Mouse (Mus musculus): ENCODE measurements around the gene Sf1. TPM values are rescaled to one million over a fixed set of nuclear protein-coding genes. Genes with fewer than 3 reads are reported as not detected.
A peak's percentile ranks its signal among the peaks of the same experiment; 100 is the strongest.

The Sf1 gene
- polyA plus RNA-seq, 1 experiment: 47.9 TPM

DNA sequence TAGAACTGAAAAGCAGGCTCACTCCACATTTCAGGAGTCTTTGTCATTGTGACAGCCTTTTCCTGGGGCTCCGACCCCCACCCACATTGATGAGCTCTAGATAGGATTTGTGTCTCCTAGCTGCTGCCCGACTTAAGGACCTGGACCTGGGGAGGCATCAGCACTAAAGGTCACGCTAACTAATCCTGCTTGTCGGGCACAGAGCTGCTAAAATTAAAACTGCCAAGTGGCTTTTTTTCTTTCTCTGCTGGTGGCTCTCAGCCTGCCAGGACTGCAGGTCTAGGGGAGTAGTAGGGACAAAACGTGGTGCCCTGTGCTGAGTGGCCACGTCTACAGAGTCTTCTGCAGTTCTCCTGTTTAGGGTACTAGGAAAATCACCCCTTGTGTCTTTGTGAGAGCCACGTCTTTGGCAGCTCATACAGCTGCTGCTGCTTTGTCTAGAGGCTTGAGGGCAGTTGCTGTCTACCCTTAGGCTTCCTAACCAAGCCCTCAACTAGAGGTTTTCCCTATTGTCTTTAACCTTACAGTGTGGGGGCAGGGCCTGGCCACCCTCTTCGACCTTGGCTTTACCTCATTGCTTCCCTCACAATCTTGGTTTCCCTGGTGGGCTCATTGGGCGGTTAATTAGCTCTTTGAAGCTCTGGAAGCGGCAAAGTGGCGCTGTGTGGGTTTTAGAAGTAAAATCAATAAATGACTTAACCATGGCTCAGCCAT lies 14.0 kb downstream of the Sf1 start:
- Histone ChIP-seq H3K4me3 (ENCODE audit: insufficient read depth, low read depth, low read length) (no peak overlapping the region), H3K4me1 (ENCODE audit: control insufficient read depth, insufficient read depth, insufficient read length, low read length) (no peaks in the 10 kb centered on the region), H3K27ac (replicated peaks; ENCODE audit: low read depth, low read length) (no peak overlapping the region)

DNA sequence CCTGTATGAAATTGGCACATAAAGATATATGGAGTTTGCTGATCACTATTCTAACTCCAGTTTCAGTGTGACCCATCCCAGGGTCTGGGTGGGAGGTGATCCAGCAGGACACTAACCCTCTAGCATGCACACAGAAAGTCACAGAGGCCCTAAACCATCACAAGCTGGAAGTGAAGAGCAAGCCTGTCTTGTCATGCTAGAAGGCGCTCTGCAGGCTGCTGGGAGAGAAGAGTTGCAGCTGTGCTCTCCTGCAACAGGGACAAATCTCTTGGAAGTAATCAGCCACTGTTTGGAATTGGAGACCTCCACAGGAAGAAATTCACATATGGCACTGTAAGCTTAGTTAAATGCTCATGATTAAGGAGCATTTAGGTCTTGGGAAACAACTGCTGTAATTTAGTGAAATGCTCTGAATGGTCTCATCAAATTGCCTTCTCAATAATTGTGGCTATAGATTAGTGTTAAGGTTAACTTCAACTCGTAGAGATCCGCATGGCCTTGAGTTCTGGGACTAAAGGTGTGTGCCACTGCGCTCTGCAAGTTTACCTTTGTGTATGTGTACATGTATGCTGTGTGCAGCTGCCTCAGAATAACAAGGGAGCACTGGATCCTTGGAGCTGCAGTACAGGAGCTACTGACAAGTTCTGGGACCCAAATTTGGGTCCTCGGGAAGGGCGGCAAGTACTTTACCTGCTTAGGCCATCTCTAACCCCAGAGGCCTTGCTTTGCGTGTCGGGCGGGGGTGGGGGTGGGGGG lies 17.1 kb downstream of the Sf1 start:
- no peak overlapping the region for H3K27ac ChIP-seq (replicated peaks; ENCODE audit: low read depth, low read length)
- H3K4me3 ChIP-seq (ENCODE audit: insufficient read depth, low read depth, low read length): no peak overlapping the region
- peaks cover 6% of the 10 kb centered on the region for H3K4me1 ChIP-seq (ENCODE audit: control insufficient read depth, insufficient read depth, insufficient read length, low read length)

DNA sequence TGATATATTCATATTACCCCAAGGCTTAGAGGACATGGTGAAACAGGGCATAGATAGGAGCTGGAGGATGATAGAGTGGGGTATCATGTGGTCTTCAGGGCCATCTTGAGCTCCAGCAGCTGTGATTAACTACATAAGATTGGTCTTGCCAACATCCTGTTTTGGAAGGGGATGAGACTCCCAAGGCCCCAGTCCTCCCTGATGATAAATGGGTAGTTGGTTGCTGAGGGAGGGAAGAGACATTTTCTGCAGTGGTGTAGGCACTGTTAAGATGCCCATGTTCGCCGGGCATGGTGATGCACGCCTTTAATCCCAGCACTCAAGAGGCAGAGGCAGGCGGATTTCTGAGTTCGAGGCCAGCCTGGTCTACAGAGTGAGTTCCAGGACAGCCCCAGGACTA lies 17.7 kb downstream of the Sf1 start:
- no peak overlapping the region for H3K4me3 ChIP-seq (ENCODE audit: insufficient read depth, low read depth, low read length)
- H3K27ac ChIP-seq (replicated peaks; ENCODE audit: low read depth, low read length): no peak overlapping the region
- peaks cover 6% of the 10 kb centered on the region for H3K4me1 ChIP-seq (ENCODE audit: control insufficient read depth, insufficient read depth, insufficient read length, low read length)

DNA sequence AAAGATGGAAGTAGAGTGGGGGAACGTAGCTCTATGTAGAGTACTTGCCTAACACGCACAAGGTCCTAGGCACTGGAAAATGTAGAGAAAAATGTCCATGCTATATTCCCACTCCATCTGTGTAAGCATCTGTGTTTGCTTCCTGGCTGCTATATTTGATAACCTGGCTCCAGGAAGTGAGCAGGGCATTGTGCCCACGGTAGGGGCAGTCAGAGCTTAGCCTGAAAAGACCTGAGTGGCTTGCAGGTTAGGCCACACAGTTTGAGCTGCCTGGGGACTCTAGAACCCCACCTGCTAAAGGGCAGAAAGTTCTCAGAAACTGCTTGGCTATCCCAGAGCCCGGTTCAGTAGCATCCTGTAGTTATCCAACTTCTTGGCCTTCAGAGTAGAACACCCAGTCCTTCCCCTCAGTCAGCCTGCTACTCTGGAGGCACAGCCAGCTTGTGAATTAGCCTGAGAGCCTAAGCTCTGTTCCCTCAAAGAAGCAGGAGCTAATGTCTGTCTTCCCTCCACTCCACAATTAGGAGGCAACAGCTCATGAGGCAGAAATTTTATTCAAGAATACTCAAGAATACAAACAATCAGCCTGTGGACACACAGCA lies 18.9 kb downstream of the Sf1 start:
- Histone ChIP-seq H3K4me3 (ENCODE audit: insufficient read depth, low read depth, low read length) (no peak overlapping the region), H3K27ac (replicated peaks; ENCODE audit: low read depth, low read length) (no peak overlapping the region), H3K4me1 (ENCODE audit: control insufficient read depth, insufficient read depth, insufficient read length, low read length) (peaks cover 6% of the 10 kb centered on the region)

GRCm38 (mm10) chr19:6383470-6383869 lies 20.0 kb downstream of the Sf1 start:
- Histone ChIP-seq H3K4me3 (ENCODE audit: insufficient read depth, low read depth, low read length) (no peak overlapping the region), H3K4me1 (ENCODE audit: control insufficient read depth, insufficient read depth, insufficient read length, low read length) (peaks cover 6% of the 10 kb centered on the region), H3K27ac (replicated peaks; ENCODE audit: low read depth, low read length) (no peak overlapping the region)

DNA sequence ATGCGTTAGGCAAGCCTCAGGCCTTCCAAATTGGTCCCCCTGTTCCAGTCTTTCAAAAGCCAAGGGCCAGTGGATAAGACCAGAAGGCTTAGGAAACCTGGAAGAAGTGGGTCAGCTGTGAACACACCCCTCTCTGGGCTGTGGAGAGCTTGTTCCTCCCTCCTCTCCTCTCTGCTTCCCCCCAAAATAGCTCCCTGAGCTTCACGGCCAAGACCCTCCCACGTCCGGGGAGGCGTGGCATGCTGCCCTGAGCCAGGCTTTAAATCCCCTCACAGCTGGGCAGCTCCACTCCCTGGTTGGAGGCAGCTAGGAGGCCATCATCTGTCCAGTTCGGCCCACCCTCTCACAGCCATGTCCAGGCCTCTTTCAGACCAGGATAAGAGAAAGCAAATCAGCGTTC lies 20.6 kb downstream of the Sf1 start, which contains the start of gene Pygm:
Gene Pygm, plus strand, starts transcription at position 272 of the 400 bp plus-strand sequence.
- peak within 1 kb of the TSS; percentile 7; the same call in 1 of the 2 replicates for H3K27ac ChIP-seq (replicated peaks; ENCODE audit: low read depth, low read length)
- peaks cover 6% of the 10 kb centered on the region for H3K4me1 ChIP-seq (ENCODE audit: control insufficient read depth, insufficient read depth, insufficient read length, low read length)
- H3K4me3 ChIP-seq (ENCODE audit: insufficient read depth, low read depth, low read length): peak within 1 kb of the TSS; percentile 46

DNA sequence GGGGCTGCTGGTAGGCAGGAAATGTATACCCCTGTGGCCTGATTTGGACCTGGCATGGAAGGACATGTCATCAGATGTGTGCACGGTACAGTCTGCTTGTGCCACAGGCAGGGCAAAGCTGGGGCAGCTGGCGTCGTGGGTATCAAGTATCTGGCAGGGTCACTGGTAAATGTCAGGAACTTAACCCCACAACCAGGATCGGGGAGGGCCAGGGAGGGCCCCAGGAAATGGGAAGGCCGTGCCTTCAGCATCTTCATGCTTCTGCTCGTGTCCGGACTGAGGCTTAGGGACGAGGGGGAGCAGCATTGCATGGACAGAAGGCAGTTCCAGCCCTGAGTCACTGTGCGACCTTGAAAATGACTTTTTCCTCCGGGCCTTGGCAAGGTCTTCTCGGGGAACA lies 21.5 kb downstream of the Sf1 start:
- H3K4me3 ChIP-seq (ENCODE audit: insufficient read depth, low read depth, low read length): peak overlapping the region; percentile 46
- peaks cover 6% of the 10 kb centered on the region for H3K4me1 ChIP-seq (ENCODE audit: control insufficient read depth, insufficient read depth, insufficient read length, low read length)
- H3K27ac ChIP-seq (replicated peaks; ENCODE audit: low read depth, low read length): 0 out of 2 replicates have a peak overlapping the region, but pooled peaks have one; percentile 7

GRCm38 (mm10) chr19:6385419-6385818 lies 21.9 kb downstream of the Sf1 start:
- H3K4me1 ChIP-seq (ENCODE audit: control insufficient read depth, insufficient read depth, insufficient read length, low read length): peaks cover 6% of the 10 kb centered on the region
- H3K27ac ChIP-seq (replicated peaks; ENCODE audit: low read depth, low read length): no peak overlapping the region
- H3K4me3 ChIP-seq (ENCODE audit: insufficient read depth, low read depth, low read length): peak overlapping the region; percentile 46

GRCm38 (mm10) chr19:6385821-6386220 lies 22.3 kb downstream of the Sf1 start:
- Histone ChIP-seq H3K27ac (replicated peaks; ENCODE audit: low read depth, low read length) (no peak overlapping the region), H3K4me3 (ENCODE audit: insufficient read depth, low read depth, low read length) (peak overlapping the region; percentile 46; the same call in 1 of the 2 replicates), H3K4me1 (ENCODE audit: control insufficient read depth, insufficient read depth, insufficient read length, low read length) (peaks cover 6% of the 10 kb centered on the region)

DNA sequence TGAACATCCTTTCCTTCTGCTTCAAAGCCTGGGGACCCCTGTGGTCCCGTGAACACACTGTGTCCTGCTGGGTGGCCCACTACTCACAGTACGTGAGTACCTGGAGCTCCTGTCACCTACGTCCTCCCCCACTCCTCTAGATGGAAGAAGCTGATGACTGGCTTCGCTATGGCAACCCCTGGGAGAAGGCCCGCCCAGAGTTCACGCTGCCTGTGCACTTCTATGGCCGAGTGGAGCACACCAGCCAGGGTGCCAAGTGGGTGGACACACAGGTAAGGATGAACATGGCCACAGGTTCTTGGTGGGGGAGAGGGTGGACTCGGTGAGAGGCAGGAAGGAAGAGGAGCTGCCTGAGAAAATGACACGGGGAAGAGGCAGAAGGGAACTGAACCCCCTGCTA lies 22.7 kb downstream of the Sf1 start:
- Histone ChIP-seq H3K4me1 (ENCODE audit: control insufficient read depth, insufficient read depth, insufficient read length, low read length) (peaks cover 6% of the 10 kb centered on the region), H3K4me3 (ENCODE audit: insufficient read depth, low read depth, low read length) (no peak overlapping the region), H3K27ac (replicated peaks; ENCODE audit: low read depth, low read length) (no peak overlapping the region)

DNA sequence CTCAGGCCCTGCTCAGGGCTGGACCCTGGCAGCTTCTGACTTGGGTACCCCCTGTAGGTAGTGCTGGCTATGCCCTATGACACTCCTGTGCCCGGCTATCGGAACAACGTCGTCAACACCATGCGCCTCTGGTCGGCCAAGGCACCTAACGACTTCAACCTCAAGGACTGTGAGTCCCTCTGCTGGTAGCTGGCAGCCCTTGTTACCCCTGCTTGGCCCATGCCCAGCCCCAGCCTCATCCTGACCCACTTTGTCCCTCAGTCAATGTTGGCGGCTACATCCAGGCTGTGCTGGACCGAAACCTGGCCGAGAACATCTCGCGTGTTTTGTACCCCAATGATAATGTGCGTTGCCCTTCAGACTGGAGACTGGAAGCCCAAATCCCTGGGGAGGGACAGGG lies 24.5 kb downstream of the Sf1 start:
- Histone ChIP-seq H3K27ac (replicated peaks; ENCODE audit: low read depth, low read length) (no peak overlapping the region), H3K4me3 (ENCODE audit: insufficient read depth, low read depth, low read length) (no peak overlapping the region), H3K4me1 (ENCODE audit: control insufficient read depth, insufficient read depth, insufficient read length, low read length) (peaks cover 6% of the 10 kb centered on the region)

GRCm38 (mm10) chr19:6389803-6390202 lies 26.3 kb downstream of the Sf1 start:
- Histone ChIP-seq H3K4me3 (ENCODE audit: insufficient read depth, low read depth, low read length) (no peak overlapping the region), H3K4me1 (ENCODE audit: control insufficient read depth, insufficient read depth, insufficient read length, low read length) (no peaks in the 10 kb centered on the region; the same call in 1 of the 2 replicates), H3K27ac (replicated peaks; ENCODE audit: low read depth, low read length) (no peak overlapping the region)

DNA sequence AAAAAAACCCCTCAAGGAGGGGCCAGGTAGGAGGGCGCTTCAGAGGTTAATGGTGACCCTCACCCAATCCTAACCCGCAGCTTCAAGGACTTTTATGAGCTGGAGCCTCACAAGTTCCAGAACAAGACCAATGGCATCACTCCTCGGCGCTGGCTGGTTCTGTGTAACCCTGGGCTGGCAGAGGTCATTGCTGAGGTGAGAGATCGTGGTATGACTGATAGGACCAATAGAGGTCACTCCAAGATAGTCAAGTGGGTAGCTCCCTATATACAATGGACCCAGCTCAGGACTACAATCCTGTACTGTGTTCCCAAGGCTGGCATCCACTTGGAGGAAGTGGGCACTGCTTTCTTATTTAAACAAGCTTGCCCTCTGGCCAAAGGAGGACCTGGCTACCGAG lies 26.8 kb downstream of the Sf1 start:
- Histone ChIP-seq H3K27ac (replicated peaks; ENCODE audit: low read depth, low read length) (no peak overlapping the region), H3K4me1 (ENCODE audit: control insufficient read depth, insufficient read depth, insufficient read length, low read length) (no peaks in the 10 kb centered on the region; the same call in 1 of the 2 replicates), H3K4me3 (ENCODE audit: insufficient read depth, low read depth, low read length) (no peak overlapping the region)

GRCm38 (mm10) chr19:6392743-6393393 lies 29.4 kb downstream of the Sf1 start:
- H3K4me1 ChIP-seq (ENCODE audit: control insufficient read depth, insufficient read depth, insufficient read length, low read length): no peaks in the 10 kb centered on the region; the same call in 1 of the 2 replicates
- no peak overlapping the region for H3K27ac ChIP-seq (replicated peaks; ENCODE audit: low read depth, low read length)
- H3K4me3 ChIP-seq (ENCODE audit: insufficient read depth, low read depth, low read length): no peak overlapping the region

DNA sequence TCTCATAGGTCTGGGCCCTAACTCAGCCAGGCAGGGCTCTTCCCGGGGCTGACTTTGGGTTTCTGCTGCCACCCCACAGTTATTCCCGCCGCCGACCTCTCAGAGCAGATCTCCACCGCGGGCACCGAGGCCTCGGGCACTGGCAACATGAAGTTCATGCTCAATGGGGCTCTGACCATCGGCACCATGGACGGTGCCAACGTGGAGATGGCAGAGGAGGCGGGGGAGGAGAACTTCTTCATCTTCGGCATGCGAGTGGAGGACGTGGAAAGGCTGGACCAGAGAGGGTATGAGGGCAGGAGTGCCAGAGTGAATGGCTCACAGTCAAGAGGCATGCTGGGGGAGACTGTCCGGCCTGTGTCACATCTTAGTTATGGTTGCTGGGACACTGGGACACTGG lies 30.1 kb downstream of the Sf1 start:
- no peak overlapping the region for H3K27ac ChIP-seq (replicated peaks; ENCODE audit: low read depth, low read length)
- H3K4me1 ChIP-seq (ENCODE audit: control insufficient read depth, insufficient read depth, insufficient read length, low read length): peaks cover 2% of the 10 kb centered on the region; the same call in 1 of the 2 replicates
- H3K4me3 ChIP-seq (ENCODE audit: insufficient read depth, low read depth, low read length): no peak overlapping the region

Measured in brown adipose tissue, adult 24 weeks (tissue).